Mouse (Mus musculus) CD4-positive helper T cell, adult 2 months (primary cell): ENCODE results near the gene Olfr222.

Source experiments
- DNase-seq: peaks from one replicate; pipeline ENCODE4 v3.0.0-alpha.2; 2012; ENCODE audit warnings: low read depth, missing footprints, low spot score

The Olfr222 gene

GRCm38 (mm10) chr11:59541324-59541723 lies 34.7 kb downstream of the Olfr222 start, which contains the start of gene Nlrp3:
Gene Nlrp3 (plus strand): TSS chr11:59541568.
- no peak for DNase-seq

- no peak for DNase-seq
These were observed 35.9 kb downstream of the Olfr222 start for GRCm38 (mm10) chr11:59540123-59540522.

GRCm38 (mm10) chr11:59538387-59538786 lies 37.6 kb downstream of the Olfr222 start:
- no peak for DNase-seq

GRCm38 (mm10) chr11:59537218-59538130 lies 38.6 kb downstream of the Olfr222 start:
- DNase-seq = no peak

GRCm38 (mm10) chr11:59531562-59531961 lies 44.5 kb downstream of the Olfr222 start:
- DNase-seq = no peak

- no peak for DNase-seq
These were observed 45.0 kb downstream of the Olfr222 start for GRCm38 (mm10) chr11:59530870-59531535.

- DNase-seq = no peak
These were observed 45.8 kb downstream of the Olfr222 start for GRCm38 (mm10) chr11:59530221-59530620.

- DNase-seq = no peak
These were observed 49.5 kb downstream of the Olfr222 start, which contains the start of gene Zkscan17 for GRCm38 (mm10) chr11:59526472-59527080. Gene Zkscan17 (minus strand): TSS chr11:59526751.

- DNase-seq = peak; percentile 76
These were observed 50.8 kb downstream of the Olfr222 start for GRCm38 (mm10) chr11:59525237-59525636.

GRCm38 (mm10) chr11:59524150-59524549 lies 51.9 kb downstream of the Olfr222 start:
- no peak for DNase-seq
